Mouse (Mus musculus): ENCODE results near the gene Apopt1.
"Not testable (repeated sequence)": the region's sequence is repeated elsewhere in the genome, so short reads cannot be mapped to it uniquely, and the experiment has no call there.

Apopt1 gene

GRCm38 (mm10) chr12:111710091-111710490 lies 3.0 kb upstream of the Apopt1 start:
- DNase-seq (ENCODE audit: low spot score) = no peak

GRCm38 (mm10) chr12:111712476-111712875 lies 585 bp upstream of the Apopt1 start:
- DNase-seq (ENCODE audit: low spot score) = no peak

- DNase-seq (ENCODE audit: low spot score) = not testable (repeated sequence)
Measured at GRCm38 (mm10) chr12:111713880-111714279, 819 bp downstream of the Apopt1 start.

DNA sequence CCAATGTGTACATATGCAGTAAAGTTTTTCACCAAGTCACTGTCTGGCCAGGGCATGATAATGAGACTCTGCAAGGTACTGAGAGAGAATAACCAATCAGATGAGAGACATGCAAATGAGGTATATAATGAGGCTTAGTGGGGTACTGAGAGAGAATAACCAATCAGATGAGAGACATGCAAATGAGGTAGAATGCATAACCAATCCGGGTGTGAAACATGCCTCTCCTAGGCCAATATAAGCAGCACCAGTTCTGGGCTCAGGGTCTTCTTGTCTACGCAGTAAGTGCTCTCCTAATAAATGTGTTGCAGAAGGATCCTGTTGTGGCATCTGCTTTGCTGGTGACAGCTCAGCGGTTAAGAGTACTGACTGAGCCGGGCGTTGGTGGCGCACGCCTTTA lies 3.4 kb downstream of the Apopt1 start:
- DNase-seq (ENCODE audit: low spot score) = no peak

DNA sequence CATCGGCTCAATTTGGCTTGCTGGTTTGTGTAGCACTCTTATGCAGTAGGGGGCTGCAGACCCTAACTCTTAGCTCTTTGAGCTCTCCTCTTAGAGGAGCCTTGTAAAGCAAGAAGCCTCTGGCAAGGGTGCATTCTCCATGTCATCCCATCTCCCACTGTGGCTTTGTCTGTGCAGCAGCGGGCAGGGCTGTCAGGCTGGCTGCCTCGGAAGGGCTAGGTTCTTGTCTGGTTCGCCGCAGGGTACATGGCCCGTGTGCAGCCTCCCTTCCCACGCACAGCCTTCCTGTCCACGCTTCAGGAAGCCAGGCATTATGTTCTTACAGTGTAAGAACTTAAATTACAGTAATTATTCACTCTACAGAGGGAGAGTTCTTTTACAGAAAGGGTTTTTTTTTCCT lies 5.6 kb downstream of the Apopt1 start:
- no peak for DNase-seq (ENCODE audit: low spot score)

DNA sequence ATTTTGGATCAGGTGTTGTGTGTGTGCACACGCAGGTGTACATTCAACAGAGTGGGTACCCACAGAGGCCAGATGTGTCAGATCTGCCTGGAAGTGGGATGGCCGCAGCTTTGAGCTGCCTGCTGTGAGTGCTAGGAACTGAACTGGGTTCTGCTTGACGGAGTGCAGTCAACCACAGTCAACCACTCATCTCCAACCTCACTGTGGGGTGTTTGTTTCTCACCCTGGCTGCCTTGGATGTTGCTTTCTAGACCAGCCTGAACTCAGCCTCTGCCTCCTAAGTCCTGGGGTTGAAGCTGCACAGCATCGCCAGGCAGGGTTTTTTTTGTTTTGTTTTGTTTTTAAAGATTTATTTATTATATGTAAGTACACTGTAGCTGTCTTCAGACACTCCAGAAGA lies 7.2 kb downstream of the Apopt1 start:
- DNase-seq (ENCODE audit: low spot score) = no peak

DNA sequence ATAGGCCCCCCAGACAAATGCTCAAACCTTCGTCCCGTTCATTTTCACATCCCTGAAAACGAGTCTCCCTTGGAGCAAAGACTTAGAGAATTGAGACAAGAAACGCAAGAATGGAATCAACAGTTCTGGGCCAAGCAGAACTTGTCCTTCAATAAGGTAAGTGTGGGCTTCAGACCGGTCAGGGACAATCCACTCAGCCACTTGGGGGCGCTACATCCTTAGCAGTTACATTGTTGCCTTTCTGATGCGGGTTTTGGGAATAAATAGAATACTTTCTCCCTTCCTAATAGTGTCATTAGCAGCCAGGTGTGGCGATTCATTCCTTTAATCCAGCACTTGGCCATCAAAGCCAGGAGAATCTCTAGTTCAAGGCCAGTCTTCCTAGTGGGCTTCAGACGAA lies 9.6 kb downstream of the Apopt1 start:
- no peak for DNase-seq (ENCODE audit: low spot score)

- no peak for DNase-seq (ENCODE audit: low spot score)
Measured at GRCm38 (mm10) chr12:111724638-111725337, 11.7 kb downstream of the Apopt1 start.

- DNase-seq (ENCODE audit: low spot score) = no peak
Measured at GRCm38 (mm10) chr12:111725338-111726121, 12.5 kb downstream of the Apopt1 start.

GRCm38 (mm10) chr12:111726122-111726463 lies 13.0 kb downstream of the Apopt1 start:
- no peak for DNase-seq (ENCODE audit: low spot score)

DNA sequence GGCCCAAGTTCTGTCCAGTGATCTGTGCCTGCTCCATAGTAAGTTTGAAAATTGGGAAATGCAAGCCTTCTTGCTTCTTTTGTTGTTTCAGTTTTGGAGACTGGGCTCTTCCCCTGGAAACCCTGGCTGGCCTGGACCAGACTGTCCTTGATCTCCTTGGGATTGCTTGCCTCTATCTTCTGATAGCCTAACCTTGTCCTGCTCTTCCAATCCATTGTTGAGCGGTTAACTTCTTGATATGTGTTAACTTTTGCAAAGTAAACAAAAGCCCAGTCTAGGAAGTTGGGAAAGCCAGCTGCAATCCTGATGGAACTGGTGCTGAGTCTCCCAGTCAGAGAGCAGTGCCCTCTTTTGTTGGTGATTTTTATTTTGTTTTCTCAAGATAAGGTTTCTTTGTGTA lies 14.9 kb downstream of the Apopt1 start:
- peak; percentile 61 for DNase-seq (ENCODE audit: low spot score)

DNA sequence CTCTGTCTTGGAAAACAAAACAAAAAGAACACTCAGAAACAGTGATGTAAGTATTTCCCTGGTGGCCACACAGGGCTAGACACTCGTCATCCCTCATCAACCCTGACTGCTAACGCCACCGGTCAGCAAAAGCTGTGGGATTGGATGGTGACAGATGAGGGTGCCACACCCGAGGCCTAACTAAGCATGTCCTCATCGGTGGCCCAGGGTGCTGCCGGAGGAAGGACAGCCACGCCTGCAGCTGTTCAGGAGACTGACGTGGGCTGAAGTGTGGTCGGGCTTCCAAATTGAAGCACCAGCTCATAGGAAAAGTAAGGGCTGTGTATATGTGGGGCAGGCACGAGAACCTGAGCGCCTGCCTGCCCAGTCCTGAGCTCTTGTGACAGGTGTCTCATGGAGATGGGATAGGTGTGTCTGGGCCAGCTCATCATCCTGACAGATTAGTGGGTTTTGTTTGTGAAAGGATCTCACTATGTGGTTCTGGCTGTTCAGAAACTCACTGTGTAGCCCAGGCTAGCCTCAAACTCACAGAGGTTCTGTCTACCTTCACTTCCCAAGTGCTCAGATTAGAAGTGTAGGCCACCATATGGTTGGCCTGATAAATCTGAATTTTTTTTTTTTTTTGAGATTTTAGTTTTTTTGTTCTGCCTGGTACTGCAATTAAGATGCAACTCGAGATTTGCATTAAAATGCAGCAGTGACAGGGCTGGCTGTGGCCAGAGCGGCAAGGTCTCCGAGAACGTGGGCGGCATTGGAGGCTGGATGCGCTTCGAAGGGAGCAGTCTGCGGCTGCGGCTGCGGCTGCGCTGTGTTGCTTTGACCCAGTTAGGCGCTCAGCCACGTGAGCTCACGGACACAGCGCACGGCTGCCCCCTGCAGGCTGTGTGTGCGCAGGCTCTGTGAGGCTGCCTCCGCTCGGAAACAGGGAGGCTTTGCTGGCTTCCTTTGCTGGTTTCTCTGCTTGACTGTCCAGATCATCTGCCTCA lies 19.1 kb downstream of the Apopt1 start:
- peak; percentile 72 for DNase-seq (ENCODE audit: low spot score)

- DNase-seq (ENCODE audit: low spot score) = no peak
Measured at GRCm38 (mm10) chr12:111732921-111733320, 19.9 kb downstream of the Apopt1 start.

- DNase-seq (ENCODE audit: low spot score) = no peak
Measured at GRCm38 (mm10) chr12:111734912-111735311, 21.9 kb downstream of the Apopt1 start.

DNA sequence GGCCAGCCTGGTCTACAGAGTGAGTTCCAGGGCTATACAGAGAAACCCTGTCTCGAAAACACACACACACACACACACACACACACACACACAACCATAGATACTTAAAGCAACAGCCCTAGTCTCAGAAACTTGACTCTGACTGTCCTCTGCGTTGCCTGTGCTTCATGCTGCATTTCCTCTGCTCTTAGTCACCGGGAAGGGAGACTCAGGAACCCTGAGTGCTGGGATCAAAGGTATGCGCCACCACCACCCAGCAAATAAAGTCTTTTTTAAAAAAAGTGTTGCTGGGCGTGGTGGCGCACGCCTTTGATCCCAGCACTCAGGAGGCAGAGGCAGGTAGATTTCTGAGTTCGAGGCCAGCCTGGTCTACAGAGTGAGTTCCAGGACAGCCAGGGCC lies 23.6 kb downstream of the Apopt1 start:
- DNase-seq (ENCODE audit: low spot score) = not testable (repeated sequence)

DNA sequence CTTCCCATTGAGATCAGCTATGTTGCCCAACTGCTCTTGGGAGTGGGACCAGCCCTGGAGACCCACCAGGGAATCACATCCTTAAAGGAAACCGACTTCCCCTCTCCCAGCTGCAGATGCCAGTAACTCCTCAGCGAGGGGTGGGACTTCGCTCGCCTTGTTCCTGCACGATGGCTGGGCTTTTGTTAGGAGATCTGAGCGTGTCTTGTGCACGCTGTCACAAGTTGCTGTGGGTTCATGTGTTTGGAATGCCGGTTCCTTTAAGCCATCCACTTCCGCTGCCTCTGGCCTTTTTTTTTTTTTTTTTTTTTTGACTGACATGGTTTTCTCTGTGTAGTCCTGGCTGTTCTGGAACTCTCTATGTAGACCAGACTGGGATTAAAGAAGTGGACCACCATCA lies 24.3 kb downstream of the Apopt1 start:
- DNase-seq (ENCODE audit: low spot score) = no peak

- DNase-seq (ENCODE audit: low spot score) = no peak
Measured at GRCm38 (mm10) chr12:111738754-111739153, 25.7 kb downstream of the Apopt1 start.

GRCm38 (mm10) chr12:111741338-111741737 lies 28.3 kb downstream of the Apopt1 start:
- DNase-seq (ENCODE audit: low spot score) = no peak

DNA sequence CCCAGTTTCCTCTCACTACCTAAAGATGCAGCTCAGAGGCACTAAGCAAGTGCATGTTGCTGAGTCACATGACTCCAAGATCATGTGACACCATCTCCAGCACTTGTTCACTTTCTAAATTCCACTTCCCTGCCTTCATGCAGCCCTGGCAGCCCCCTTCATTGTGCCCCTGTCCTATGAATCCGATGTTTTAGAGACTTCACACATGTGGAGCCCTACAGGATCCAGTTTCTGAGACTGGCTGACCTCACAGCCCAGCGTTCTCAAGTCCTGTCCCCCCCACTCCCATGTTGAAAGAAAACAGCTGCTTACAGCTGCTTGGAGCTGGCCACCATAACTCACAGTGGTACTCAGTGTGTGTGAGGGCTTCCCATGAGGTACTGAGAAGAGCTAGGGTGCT lies 30.4 kb downstream of the Apopt1 start:
- DNase-seq (ENCODE audit: low spot score) = no peak

DNA sequence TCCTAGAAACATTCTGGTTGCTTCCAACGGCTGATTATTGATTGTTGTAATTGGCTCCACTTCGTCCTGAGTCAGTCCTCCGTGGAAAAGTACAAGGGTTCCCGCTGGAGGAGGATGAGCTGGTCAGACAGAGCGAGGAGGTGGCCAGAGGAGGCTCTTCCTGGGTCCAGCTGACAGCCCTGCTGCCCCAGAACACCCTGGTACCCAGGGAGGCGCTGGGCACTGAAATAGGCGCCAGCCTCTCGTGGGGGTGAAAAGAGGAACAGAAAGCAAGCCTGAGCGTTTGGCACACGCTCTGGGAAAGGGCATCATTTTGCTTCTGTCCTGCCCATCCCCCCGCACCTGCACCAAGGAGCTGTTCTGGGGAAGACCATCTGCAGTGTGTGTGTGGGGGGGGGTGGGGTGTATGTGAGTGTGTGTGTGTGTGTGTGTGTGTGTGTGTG lies 30.9 kb downstream of the Apopt1 start:
- DNase-seq (ENCODE audit: low spot score) = no peak

DNA sequence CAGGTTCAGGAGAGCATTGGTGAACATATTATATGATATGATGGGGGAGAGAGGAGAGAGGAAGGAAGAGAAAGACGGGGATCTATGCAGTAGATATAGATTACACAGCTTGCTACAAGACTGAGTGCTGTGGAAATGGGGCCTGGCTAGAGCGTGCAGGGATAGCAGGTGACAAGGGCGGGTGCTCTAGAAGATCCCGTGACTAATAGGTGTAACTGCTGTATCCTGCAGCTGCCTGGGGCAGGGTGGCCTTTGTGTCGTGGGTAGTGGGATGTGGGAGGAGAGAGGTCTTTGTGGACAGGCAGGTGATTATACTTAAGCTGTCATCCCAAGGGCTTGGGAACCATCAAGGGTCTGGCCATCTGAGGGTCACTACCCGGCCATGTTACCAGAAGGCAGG lies 32.2 kb downstream of the Apopt1 start:
- no peak for DNase-seq (ENCODE audit: low spot score)

DNA sequence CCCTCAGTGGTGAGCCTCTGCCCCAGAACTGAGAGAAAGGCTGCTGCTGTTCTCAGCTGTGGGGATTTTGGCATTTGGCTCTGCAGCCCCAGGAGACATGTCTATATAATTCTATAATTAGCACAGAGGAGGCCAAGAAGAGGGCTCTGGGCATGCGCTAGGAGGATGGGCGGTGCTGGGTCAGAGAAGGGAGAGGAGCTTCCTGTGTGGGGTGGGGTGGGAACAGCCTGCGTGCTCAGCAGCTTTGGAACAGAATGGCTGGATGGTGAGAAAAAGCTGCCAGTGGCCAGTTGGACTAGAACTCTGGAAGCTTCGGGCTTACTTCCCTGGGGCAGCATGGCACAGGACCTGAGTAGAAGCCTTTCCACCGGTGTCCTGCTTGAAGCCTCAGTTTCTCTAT lies 33.0 kb downstream of the Apopt1 start:
- no peak for DNase-seq (ENCODE audit: low spot score)
